Mouse (Mus musculus) thymus, adult 18-20 months (tissue): ENCODE data around the gene Spats2l.

ENCODE experiments used
- DNase-seq, 2 experiments: peaks; one replicate each; pipeline ENCODE4 v3.0.0; 2022; ENCODE audit warnings: mixed read lengths in 2 of 2

Spats2l gene

GRCm38 (mm10) chr1:57989052-57989600, 215.2 kb downstream of the Spats2l start:
- no peak for DNase-seq

- DNase-seq = no peak
These were observed 217.3 kb downstream of the Spats2l start for GRCm38 (mm10) chr1:57991277-57991676.

- DNase-seq = peak; percentile 81 to 83
These were observed 221.6 kb downstream of the Spats2l start, which contains the start of gene Sgo2a for GRCm38 (mm10) chr1:57995432-57996132. TSS of gene Sgo2a (plus strand) at chr1:57995971.

- no peak for DNase-seq
These were observed 222.2 kb downstream of the Spats2l start for GRCm38 (mm10) chr1:57996133-57996615.
